Mouse (Mus musculus) lung, postnatal 36 days (tissue): ENCODE data around the gene Nemp1.

Experiments
- DNase-seq: peaks from one replicate; pipeline ENCODE4 v3.0.0; 2022; ENCODE audit warnings: mixed read lengths

Gene Nemp1

GRCm38 (mm10) chr10:127674794-127675522 lies 8.3 kb downstream of the Nemp1 start:
- DNase-seq = peak; percentile 99

GRCm38 (mm10) chr10:127675859-127676398 lies 9.2 kb downstream of the Nemp1 start:
- DNase-seq = no peak

- DNase-seq = peak; percentile 95
Measured at GRCm38 (mm10) chr10:127676691-127677548, 10.2 kb downstream of the Nemp1 start.

GRCm38 (mm10) chr10:127677591-127678336 lies 11.1 kb downstream of the Nemp1 start:
- DNase-seq = peak; percentile 88

GRCm38 (mm10) chr10:127679208-127679607 lies 12.5 kb downstream of the Nemp1 start:
- no peak for DNase-seq

- no peak for DNase-seq
Measured at GRCm38 (mm10) chr10:127679881-127680280, 13.2 kb downstream of the Nemp1 start.

GRCm38 (mm10) chr10:127682886-127683285 lies 16.2 kb downstream of the Nemp1 start:
- DNase-seq = no peak

GRCm38 (mm10) chr10:127691053-127691452 lies 24.4 kb downstream of the Nemp1 start:
- no peak for DNase-seq

- peak; percentile 64 for DNase-seq
Measured at GRCm38 (mm10) chr10:127694636-127695035, 27.9 kb downstream of the Nemp1 start.

- DNase-seq = no peak
Measured at GRCm38 (mm10) chr10:127695775-127696174, 29.1 kb downstream of the Nemp1 start.

GRCm38 (mm10) chr10:127698966-127699365 lies 32.3 kb downstream of the Nemp1 start:
- no peak for DNase-seq

- DNase-seq = no peak
Measured at GRCm38 (mm10) chr10:127703299-127703698, 36.6 kb downstream of the Nemp1 start.

- no peak for DNase-seq
Measured at GRCm38 (mm10) chr10:127704293-127704692, 37.6 kb downstream of the Nemp1 start.

GRCm38 (mm10) chr10:127704766-127705220 lies 38.1 kb downstream of the Nemp1 start, which contains the start of gene Myo1a:
Gene Myo1a (plus strand): TSS chr10:127705170.
- no peak for DNase-seq

GRCm38 (mm10) chr10:127705783-127706182 lies 39.1 kb downstream of the Nemp1 start:
- DNase-seq = no peak

GRCm38 (mm10) chr10:127707721-127708120 lies 41.0 kb downstream of the Nemp1 start:
- DNase-seq = peak; percentile 30

- no peak for DNase-seq
Measured at GRCm38 (mm10) chr10:127708850-127709370, 42.2 kb downstream of the Nemp1 start.

- DNase-seq = no peak
Measured at GRCm38 (mm10) chr10:127710331-127710730, 43.6 kb downstream of the Nemp1 start.

- no peak for DNase-seq
Measured at GRCm38 (mm10) chr10:127712736-127713135, 46.0 kb downstream of the Nemp1 start.

- DNase-seq = no peak
Measured at GRCm38 (mm10) chr10:127721671-127722418, 55.1 kb downstream of the Nemp1 start.

- no peak for DNase-seq
Measured at GRCm38 (mm10) chr10:127724178-127724577, 57.5 kb downstream of the Nemp1 start, which contains the start of gene Tac2. Gene Tac2 (plus strand): TSS chr10:127724478.

GRCm38 (mm10) chr10:127725136-127725535 lies 58.4 kb downstream of the Nemp1 start:
- no peak for DNase-seq
